Mouse (Mus musculus): ENCODE data around the gene Wdr92.

Wdr92 gene

GRCm38 (mm10) chr11:17181807-17182206, at the start of gene Wdr92:
Gene Wdr92, plus strand, starts transcription at chr11:17182107.
- in situ Hi-C loops (cut with MboI, MseI), result no loop called here

- in situ Hi-C loops (cut with MboI, MseI), result no loop called here
Observed at GRCm38 (mm10) chr11:17135638-17136037, 46.3 kb upstream of the Wdr92 start.

GRCm38 (mm10) chr11:17138306-17139033, 43.4 kb upstream of the Wdr92 start:
- in situ Hi-C loops (cut with MboI, MseI), result no loop called here

- in situ Hi-C loops (cut with MboI, MseI), result loop anchor here (25.0 kb wide), 2 partner anchors 197 to 647 kb away; partner anchors contain the start of genes Fbxo48 and Sec61g
Observed at GRCm38 (mm10) chr11:17158858-17159737, 22.8 kb upstream of the Wdr92 start, which contains the start of gene Ppp3r1. Gene Ppp3r1, plus strand, starts transcription at chr11:17159263.

- in situ Hi-C loops (cut with MboI, MseI), result loop anchor here (5.0 to 25.0 kb wide), 3 partner anchors 48 to 647 kb away; partner anchors contain the start of genes Fbxo48 and Sec61g
Observed at GRCm38 (mm10) chr11:17159738-17160241, 22.1 kb upstream of the Wdr92 start.

GRCm38 (mm10) chr11:17160242-17160641, 21.7 kb upstream of the Wdr92 start:
- in situ Hi-C loops (cut with MboI, MseI), result loop anchor here (5.0 to 25.0 kb wide), 3 partner anchors 47 to 648 kb away; partner anchors contain the start of genes Fbxo48 and Sec61g

- in situ Hi-C loops (cut with MboI, MseI), result loop anchor here (5.0 to 25.0 kb wide), 3 partner anchors 43 to 652 kb away; partner anchors contain the start of genes Fbxo48 and Sec61g
Observed at GRCm38 (mm10) chr11:17163956-17164355, 18.0 kb upstream of the Wdr92 start.

GRCm38 (mm10) chr11:17166627-17167026, 15.3 kb upstream of the Wdr92 start:
- in situ Hi-C loops (cut with MboI, MseI), result loop anchor here (25.0 kb wide), 2 partner anchors 204 to 654 kb away; partner anchors contain the start of genes Fbxo48 and Sec61g

GRCm38 (mm10) chr11:17169262-17169661, 12.6 kb upstream of the Wdr92 start:
- in situ Hi-C loops (cut with MboI, MseI), result loop anchor here (25.0 kb wide), 2 partner anchors 207 to 657 kb away; partner anchors contain the start of genes Fbxo48 and Sec61g

- in situ Hi-C loops (cut with MboI, MseI), result loop anchor here (25.0 kb wide), 2 partner anchors 209 to 659 kb away; partner anchors contain the start of genes Fbxo48 and Sec61g
Observed at GRCm38 (mm10) chr11:17170938-17171729, 10.8 kb upstream of the Wdr92 start.

- in situ Hi-C loops (cut with MboI, MseI), result loop anchor here (25.0 kb wide), 2 partner anchors 210 to 660 kb away; partner anchors contain the start of genes Fbxo48 and Sec61g
Observed at GRCm38 (mm10) chr11:17172300-17172699, 9.6 kb upstream of the Wdr92 start.

GRCm38 (mm10) chr11:17176638-17177037, 5.3 kb upstream of the Wdr92 start:
- in situ Hi-C loops (cut with MboI, MseI), result no loop called here

GRCm38 (mm10) chr11:17180753-17181152, 1.2 kb upstream of the Wdr92 start:
- in situ Hi-C loops (cut with MboI, MseI), result no loop called here

- in situ Hi-C loops (cut with MboI, MseI), result no loop called here
Observed at GRCm38 (mm10) chr11:17183165-17183564, 1.3 kb downstream of the Wdr92 start.

GRCm38 (mm10) chr11:17187649-17188048, 5.7 kb downstream of the Wdr92 start:
- in situ Hi-C loops (cut with MboI, MseI), result no loop called here

- in situ Hi-C loops (cut with MboI, MseI), result no loop called here
Observed at GRCm38 (mm10) chr11:17188786-17189185, 6.9 kb downstream of the Wdr92 start.

- in situ Hi-C loops (cut with MboI, MseI), result no loop called here
Observed at GRCm38 (mm10) chr11:17192151-17192844, 10.4 kb downstream of the Wdr92 start.

GRCm38 (mm10) chr11:17199170-17199569, 17.3 kb downstream of the Wdr92 start:
- in situ Hi-C loops (cut with MboI, MseI), result no loop called here

- in situ Hi-C loops (cut with MboI, MseI), result no loop called here
Observed at GRCm38 (mm10) chr11:17199840-17200501, 18.1 kb downstream of the Wdr92 start.

All from T-helper 2 cell (primary cell).